Mouse (Mus musculus): ENCODE results near the gene Gm10696. TPM values are rescaled to one million over a fixed set of nuclear protein-coding genes. Genes with fewer than 3 reads are reported as not detected.

Gm10696 gene
- total RNA-seq (2023) = not detected

GRCm38 (mm10) chr3:94178093-94178492 lies at the start of gene Gm10696:
Gene Gm10696 (minus strand): TSS chr3:94178193.

GRCm38 (mm10) chr3:94196414-94196813 lies 18.4 kb upstream of the Gm10696 start, which contains the start of gene Gm5286:
Gene Gm5286 (plus strand): TSS chr3:94196714.

Other genes with a start within 250 kb of the Gm10696 start
- not detected for gene Gm9117, start 234.7 kb downstream of the Gm10696 start, total RNA-seq (2023)
- not detected for gene Tdpoz5, start 216.9 kb downstream of the Gm10696 start, total RNA-seq (2023)
- not detected for gene Gm9125, start 123.3 kb downstream of the Gm10696 start, total RNA-seq (2023)
- gene Gm10697, start 105.5 kb downstream of the Gm10696 start, total RNA-seq (2023) = not detected
- gene Gm5286, start 18.5 kb upstream of the Gm10696 start, total RNA-seq (2023) = not detected
- not detected for gene Gm4778, start 85.8 kb upstream of the Gm10696 start, total RNA-seq (2023)
- 1 to 10 TPM in 1 of 2 experiments, under 1 TPM in 1; 0.90 to 1.2 TPM for gene Them4, start 131.9 kb upstream of the Gm10696 start, total RNA-seq (2023)
- gene Them5, start 163.9 kb upstream of the Gm10696 start, total RNA-seq (2023) = not detected
- not detected for gene C2cd4d, start 184.2 kb upstream of the Gm10696 start, total RNA-seq (2023)
- gene Rorc, start 194.6 kb upstream of the Gm10696 start, total RNA-seq (2023) = not detected
- not detected for gene Lingo4, start 220.3 kb upstream of the Gm10696 start, total RNA-seq (2023)
- 1 to 10 TPM in 1 of 2 experiments, under 1 TPM in 1; 0.88 to 1.4 TPM for gene Tdrkh, start 235.1 kb upstream of the Gm10696 start, total RNA-seq (2023)